Mouse (Mus musculus): ENCODE data around the gene Ube2l6. TPM values are rescaled to one million over a fixed set of nuclear protein-coding genes. Genes with fewer than 3 reads are reported as not detected.
A peak's percentile ranks its signal among the peaks of the same experiment; 100 is the strongest.

Ube2l6 gene
- total RNA-seq, 2 experiments from 2014 or later: 4.2 to 8.1 TPM

DNA sequence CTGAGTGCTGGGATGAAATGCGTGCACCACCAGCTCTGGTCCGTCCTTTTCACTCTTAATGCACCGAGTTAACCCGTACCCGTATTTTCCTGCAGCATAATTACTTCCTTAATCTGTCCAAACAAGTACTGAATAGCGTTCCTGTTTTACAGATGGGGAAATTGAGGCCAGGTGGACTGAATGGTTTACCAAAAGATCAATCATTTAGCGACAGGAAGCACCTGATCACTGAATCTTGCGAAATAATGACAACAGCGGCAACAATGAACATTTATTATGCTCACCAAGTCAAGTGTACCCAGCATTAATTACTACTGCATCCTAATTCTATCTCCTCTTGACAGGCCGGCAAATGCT is 39.9 kb downstream of the Ube2l6 start, which contains the start of gene Slc43a1:
Gene Slc43a1 (plus strand): TSS at position 258 of the 357 bp plus-strand sequence.
- no peak for DNase-seq

DNA sequence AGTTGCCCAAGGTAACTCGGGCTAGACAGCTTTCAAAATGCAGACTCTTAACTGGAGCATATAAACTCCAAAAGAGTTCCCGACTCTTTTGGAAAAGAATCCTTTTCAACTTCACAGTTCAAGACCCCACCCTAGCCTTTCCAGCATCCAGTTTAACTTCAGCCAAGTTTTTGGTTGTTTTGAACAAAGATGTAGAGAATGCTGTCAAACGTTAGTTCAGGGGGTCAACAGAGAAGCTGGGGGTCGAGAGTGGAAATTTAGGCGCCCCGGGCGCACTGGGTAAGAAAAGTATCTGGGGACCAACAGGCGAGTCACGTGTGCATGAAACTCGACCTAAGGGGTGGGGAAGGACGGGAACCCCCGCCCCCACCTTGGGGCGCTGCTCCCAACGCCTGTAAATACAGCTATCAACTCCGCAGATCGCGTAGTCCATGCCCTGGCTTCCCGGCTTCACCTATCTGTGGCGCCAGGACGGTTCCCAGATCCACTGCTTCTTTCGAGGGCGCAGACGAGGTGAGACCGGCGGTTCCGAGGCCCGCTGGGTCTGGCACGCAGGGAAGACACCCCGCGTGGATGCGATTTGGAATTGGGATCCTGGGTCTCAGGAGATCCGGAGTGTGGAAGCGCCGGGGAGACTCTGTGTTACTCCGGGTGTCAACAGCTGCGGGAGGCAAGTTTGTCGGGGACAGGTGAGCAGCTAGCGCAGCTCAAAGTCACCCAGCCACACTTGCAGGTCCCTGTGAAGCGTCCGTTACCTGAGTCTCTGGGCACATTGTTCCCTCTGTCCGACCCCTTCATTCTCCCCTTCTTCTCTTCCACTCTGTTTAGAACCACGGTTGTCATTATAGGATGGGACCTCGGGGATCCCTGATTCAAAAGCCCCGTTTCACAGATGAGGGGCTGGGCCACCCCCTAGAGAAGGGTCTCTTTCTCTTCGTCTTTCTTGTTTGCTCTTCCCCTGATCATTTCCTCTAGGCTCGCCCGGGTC is 40.7 kb downstream of the Ube2l6 start:
- peak; percentile 77 for DNase-seq

DNA sequence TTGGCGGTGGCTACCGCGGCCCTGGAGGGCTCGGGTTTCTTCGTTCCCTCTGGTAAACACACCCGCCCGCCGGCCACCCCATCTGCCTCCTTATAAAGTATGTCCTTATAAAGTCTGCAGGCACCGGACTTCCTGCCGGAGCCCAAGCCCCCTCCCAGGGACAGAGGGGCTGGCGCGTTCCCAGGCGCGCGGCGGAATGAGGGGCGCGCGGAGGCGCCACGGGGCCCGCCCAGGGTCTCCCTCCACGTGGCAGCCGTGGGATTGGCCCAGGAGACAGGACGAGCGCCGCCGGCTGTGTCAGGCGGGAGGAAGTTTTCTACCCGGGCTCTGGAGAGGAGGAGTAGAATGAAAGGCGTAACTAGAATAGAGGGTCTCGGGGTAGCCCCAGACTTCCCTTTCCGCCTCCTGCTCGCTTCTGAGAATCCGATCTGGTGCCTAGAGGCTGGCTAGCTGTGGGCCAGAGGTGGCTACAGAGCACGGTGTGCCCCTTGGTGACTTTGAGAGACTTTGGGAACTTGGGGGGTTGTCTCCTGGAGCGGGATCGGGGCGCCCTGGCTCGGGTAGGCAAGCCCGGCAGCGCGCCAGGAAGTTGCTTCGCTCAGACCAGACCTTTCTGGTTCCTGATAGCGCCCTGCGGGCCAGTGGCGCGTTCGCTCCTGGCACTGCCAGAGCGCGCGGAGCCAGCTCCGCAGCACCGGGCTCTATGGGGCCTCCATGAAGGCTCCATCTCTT is 41.6 kb downstream of the Ube2l6 start:
- DNase-seq: peak; percentile 77

DNA sequence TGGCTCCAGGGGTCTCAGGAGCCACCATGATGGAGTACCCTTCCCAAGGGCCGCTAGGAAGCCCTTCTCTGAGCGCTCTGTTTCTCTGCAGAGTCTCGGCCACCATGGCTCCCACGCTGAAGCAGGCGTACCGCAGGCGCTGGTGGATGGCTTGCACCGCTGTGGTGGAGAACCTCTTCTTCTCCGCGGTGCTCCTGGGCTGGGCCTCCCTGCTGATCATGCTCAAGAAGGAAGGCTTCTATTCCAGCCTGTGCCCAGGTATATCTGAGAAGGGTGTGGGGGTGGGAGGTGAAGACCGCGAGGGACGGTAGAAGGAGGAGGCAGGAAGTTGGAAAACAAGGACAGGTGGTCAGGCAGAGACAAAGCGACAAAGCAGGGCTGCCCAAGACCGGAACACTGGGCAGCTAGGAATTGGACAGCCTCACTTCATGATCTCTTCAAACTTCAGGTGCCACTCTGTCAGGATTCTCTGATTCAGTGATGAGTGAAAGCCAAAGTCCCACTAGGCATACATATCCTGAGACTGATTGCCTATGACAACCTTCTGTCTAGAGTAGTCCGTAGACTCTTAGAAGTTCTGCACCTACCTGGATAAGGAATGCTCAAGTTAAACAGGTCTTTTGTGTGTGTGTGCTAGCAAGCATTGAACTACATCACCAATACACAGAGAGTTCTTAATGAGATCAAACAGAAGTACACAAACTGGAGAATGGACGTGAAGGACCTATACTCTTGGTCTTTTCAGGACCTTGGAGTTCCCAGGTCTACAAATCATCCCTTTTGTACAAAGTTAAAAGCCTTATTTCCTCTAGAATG is 42.3 kb downstream of the Ube2l6 start:
- no peak for DNase-seq

DNA sequence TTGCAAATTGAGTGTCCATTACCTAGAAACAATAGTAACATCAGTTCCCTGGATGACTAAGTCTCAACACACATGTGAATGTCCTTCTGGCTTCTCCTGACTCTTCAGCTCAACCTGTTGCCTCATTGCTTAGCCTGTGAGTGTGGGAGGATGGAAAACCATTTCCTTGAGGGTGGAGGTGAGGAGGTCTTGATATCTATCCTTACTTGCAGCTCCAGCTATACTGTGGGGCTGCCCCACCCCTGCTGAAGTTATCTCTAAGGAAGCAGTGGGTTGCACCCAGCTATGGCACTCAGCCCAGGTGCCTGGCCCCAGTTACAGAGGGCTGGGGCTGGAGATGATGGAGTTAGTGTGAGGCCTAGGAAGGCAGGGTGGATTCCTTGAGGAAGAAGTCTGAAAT is 43.3 kb downstream of the Ube2l6 start:
- DNase-seq: no peak

DNA sequence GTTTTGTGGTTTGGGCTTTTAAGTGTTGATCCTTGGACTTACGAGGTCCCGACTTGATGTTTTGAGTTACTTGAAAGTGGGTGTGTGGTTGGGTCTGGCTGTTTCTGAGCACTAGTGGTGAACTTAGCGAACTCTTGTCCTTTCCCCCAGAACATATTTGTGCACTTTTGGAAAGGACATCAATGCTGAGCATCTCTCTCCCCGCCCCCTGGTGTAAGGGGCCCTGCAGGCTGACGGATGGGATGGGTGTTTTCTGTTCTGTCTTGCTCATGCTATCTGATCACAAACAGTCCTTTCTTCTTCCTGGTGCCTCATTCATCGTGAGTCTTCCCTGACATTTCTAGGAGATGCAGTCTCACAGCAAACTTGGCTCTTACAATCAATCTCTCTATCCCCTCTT is 45.0 kb downstream of the Ube2l6 start:
- DNase-seq: no peak

DNA sequence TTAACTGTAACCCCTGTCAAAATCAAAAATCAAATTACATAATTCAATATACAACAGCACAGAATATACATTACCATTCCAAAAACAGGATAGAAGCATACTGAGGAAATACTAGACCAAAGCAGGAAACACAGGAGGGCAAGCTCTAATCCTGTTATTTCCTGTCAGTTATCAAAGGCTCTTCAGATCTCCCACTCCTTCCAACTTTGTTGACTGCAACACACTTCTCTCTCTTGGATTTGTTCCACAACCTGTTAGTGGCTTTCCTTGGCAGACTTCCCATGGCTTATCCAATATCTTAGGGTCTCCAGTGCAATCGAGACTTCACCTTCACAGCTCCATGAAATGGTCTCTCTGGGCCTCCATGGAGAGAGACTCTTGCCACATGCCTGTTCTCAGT is 46.6 kb downstream of the Ube2l6 start:
- no peak for DNase-seq

DNA sequence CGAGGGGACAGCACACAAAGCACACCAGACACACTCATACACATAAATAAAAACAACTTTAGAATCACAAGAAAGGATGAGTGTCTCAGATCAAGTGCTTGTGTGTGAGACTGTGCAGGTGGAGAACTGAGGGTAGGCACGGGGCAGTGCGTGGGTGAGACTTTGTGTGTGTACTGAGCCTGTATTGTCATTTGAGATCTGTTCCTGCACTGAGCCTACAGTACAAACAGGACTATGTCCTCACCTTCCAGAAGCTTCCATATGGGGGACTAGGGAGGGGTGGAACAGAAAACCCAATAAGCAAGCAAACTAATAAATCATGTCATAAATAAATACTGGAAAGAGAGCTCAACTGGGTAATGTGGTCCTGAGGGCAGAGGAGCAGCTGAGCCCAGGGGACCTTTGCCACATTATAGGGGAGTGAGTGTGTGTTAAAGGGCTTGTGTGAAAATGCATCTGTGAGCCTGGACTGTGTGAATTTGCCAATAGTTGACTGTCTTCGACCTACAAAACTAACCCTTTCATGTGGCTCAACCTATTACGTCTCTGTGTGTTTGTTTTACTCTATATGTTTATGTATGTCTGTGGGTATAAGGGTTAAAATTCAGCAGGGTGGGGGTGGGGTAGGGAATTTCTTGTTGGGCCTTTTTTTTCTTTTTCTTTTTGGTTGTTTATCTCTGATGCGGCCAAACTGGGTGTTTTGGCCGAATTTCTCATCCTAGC is 51.9 kb downstream of the Ube2l6 start:
- DNase-seq: no peak

DNA sequence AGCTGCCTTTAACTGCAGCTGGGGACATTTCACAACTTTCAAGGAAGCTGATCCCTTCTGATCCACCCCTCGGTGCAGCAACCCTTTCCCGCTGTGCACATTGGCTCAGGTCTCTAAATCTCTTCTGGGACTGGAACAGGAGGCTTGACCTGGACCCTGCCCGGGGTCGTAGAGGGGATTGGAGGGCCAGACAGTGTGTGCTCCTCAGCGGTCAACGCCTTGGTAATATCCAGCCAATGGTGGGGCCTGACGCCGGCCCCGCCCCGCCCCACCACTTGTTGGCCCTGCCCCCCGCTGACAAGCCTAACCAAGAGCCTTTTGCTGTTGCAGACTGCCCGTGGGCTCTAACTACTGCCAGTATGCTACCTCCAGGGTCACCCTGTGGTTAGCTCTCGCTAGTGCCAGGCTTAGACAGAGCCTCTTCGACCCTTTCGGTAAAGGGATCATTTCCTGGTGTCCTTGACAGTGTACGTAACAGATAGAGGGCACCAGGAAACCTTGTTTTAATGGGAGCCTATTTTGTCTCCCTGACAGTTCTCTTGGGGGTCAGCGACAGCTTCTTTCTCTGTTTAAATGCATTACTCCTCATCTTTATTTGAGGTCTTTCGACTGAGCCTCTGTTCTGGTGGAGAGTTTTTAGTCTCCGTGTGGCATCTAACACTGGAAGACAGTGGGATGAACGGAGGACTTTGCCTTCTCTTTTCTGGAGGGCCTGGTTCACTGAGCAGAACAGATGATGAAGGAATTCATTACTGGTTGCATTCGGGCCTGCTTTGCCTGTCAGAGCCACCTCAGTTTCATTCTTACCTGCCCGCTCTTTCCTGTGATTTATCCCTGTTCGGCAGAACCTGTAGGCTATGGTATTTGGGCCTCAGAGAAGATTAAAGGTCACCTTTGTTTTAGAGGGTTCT is 52.8 kb downstream of the Ube2l6 start:
- DNase-seq: peak; percentile 92

DNA sequence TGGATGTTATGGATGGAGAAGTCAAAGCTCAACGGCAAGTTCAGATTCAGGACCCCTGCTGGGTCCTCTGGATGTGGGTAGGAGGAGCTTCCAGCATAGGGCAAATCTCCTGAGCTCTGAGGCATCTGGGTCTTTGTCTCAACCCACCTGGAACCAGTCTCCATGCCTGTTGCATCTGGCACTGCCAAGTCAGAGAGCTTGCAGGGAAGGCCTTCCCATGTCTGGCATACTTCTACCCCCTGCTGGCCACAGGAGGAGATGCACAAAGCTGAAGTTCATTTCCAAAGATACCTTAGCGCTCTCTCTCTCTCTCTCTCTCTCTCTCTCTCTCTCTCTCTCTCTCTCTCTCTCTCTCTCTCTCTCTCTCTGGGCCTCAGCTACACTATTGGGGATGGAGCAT is 57.1 kb downstream of the Ube2l6 start:
- no peak for DNase-seq

DNA sequence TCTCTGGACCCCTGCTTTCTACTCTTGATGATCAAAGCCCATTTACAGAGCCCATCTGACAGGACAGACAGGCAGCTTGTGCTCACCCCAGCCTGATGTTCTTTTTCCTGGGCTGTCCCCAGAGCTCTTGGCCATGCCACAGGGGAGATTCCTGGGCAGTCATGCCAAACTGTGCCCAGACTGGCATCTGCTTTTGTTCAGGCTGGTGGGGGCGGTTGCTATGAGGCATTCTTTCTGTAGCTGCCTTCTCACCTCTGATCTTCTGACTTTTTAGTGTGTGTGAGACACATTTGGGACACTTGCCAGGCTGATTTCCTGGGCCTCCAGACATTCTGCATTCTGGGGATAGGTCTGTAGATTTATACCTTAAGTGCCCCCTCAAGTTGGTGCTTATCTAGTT is 59.9 kb downstream of the Ube2l6 start:
- DNase-seq: no peak

Other genes with a start within 250 kb of the Ube2l6 start
- gene Ctnnd1, start 148.1 kb upstream of the Ube2l6 start, total RNA-seq (2021): 10 to 100 TPM; 29.6 to 31.2 TPM
- not detected for gene Btbd18, start 139.7 kb upstream of the Ube2l6 start, total RNA-seq (2021)
- gene Selenoh, start 128.1 kb upstream of the Ube2l6 start, total RNA-seq (2021): 10 to 100 TPM in 1 of 2 experiments, 1 to 10 TPM in 1; 9.7 to 11.9 TPM
- 1 to 10 TPM in 1 of 2 experiments, under 1 TPM in 1; 0.94 to 3.4 TPM for gene Gm28635, start 120.8 kb upstream of the Ube2l6 start, total RNA-seq (2021)
- gene Med19, start 120.4 kb upstream of the Ube2l6 start, total RNA-seq (2021): 1 to 10 TPM; 6.7 to 7.6 TPM
- gene Tmx2, start 119.7 kb upstream of the Ube2l6 start, total RNA-seq (2021): 10 to 100 TPM; 47.6 to 69.5 TPM
- gene Zdhhc5, start 83.6 kb upstream of the Ube2l6 start, total RNA-seq (2021): 10 to 100 TPM; 56.6 TPM
- 1 to 10 TPM; 3.2 to 3.5 TPM for gene Clp1, start 71.5 kb upstream of the Ube2l6 start, total RNA-seq (2021)
- gene Ypel4, start 64.8 kb upstream of the Ube2l6 start, total RNA-seq (2021): under 1 TPM; 0.49 to 0.51 TPM
- under 1 TPM; 0.54 to 0.95 TPM for gene Gm19426, start 55.2 kb upstream of the Ube2l6 start, total RNA-seq (2021)
- gene Serping1, start 23.4 kb upstream of the Ube2l6 start, total RNA-seq (2021): 10 to 100 TPM; 46.7 to 59.3 TPM
- gene Smtnl1, start 23.8 kb downstream of the Ube2l6 start, total RNA-seq (2021): 100 to 1,000 TPM; 101 to 105 TPM
- 10 to 100 TPM; 49.3 to 51.3 TPM for gene Timm10, start 28.2 kb downstream of the Ube2l6 start, total RNA-seq (2021)
- 1 to 10 TPM; 7.7 to 8.4 TPM for gene Slc43a1, start 40.0 kb downstream of the Ube2l6 start, total RNA-seq (2021)
- under 1 TPM; 0.43 to 0.54 TPM for gene Rtn4rl2, start 87.9 kb downstream of the Ube2l6 start, total RNA-seq (2021)
- gene Slc43a3, start 137.8 kb downstream of the Ube2l6 start, total RNA-seq (2021): 10 to 100 TPM; 22.9 to 23.4 TPM
- gene Prg2, start 181.6 kb downstream of the Ube2l6 start, total RNA-seq (2021): not detected
- gene Prg3, start 189.4 kb downstream of the Ube2l6 start, total RNA-seq (2021): not detected
- gene Ssrp1, start 238.4 kb downstream of the Ube2l6 start, total RNA-seq (2021): 10 to 100 TPM; 25.5 to 28.3 TPM
- under 1 TPM; 0.40 to 0.43 TPM for gene P2rx3, start 238.6 kb downstream of the Ube2l6 start, total RNA-seq (2021)
- gene Tnks1bp1, start 249.2 kb downstream of the Ube2l6 start, total RNA-seq (2021): 10 to 100 TPM; 26.0 to 29.1 TPM